Mouse (Mus musculus) cerebellum, adult 2 months (tissue): ENCODE data around the gene Gprc5b. TPM values are rescaled to one million over a fixed set of nuclear protein-coding genes. Genes with fewer than 3 reads are reported as not detected.

ENCODE experiments used
- DNase-seq, 2 experiments: peaks; one replicate each; pipeline ENCODE4 v3.0.0; 2021
- H3K27ac ChIP-seq: fragments of 200-500 bp; 2 replicates; pipeline ENCODE4 v1.5.1; 2012; ENCODE audit warnings: low read length, control low read depth, inconsistent platforms; ENCODE audit not compliant: insufficient read depth
- H3K27me3 ChIP-seq: fragments of 200-500 bp; 2 replicates; pipeline ENCODE4 v1.6.1; 2012; ENCODE audit warnings: inconsistent platforms, mild to moderate bottlenecking, low read length, moderate library complexity; ENCODE audit not compliant: control insufficient read depth, insufficient read depth
- H3K4me1 ChIP-seq: fragments of 200-500 bp; 2 replicates; pipeline ENCODE4 v1.6.1; 2011; ENCODE audit warnings: low read length; ENCODE audit not compliant: control insufficient read depth, insufficient read depth
- H3K4me3 ChIP-seq: fragments of 200-500 bp; replicated peaks from 2 replicates; pipeline ENCODE3; 2011; ENCODE audit warnings: mild to moderate bottlenecking, low read depth, low read length, control low read depth; ENCODE audit not compliant: insufficient read depth
- CTCF ChIP-seq: fragments of 200-500 bp; IDR thresholded peaks from 2 replicates; pipeline ENCODE4 v1.5.1; 2011; ENCODE audit warnings: low read depth, mild to moderate bottlenecking, control low read depth, low read length, moderate library complexity, borderline replicate concordance; ENCODE audit not compliant: insufficient read depth
- POLR2A ChIP-seq: fragments of 200-500 bp; IDR thresholded peaks from 2 replicates; pipeline ENCODE4 v1.6.1; 2011; ENCODE audit warnings: low read length, control low read depth, borderline replicate concordance; ENCODE audit not compliant: insufficient read depth
- WGBS: fragments of 180-500 bp; shearing (Covaris S2); methylation state at CpG from one replicate; pipeline ENCODE4 v1.1.7; 2018; 5-methylcytosine and 5-hydroxymethylcytosine counted together
- polyA plus RNA-seq: library from polyadenylated mRNA; depleted of rRNA; stranded (reverse); fragments of >200 nt; gene quantifications from 2 replicates; pipeline ENCODE4 v1.2.3, GENCODE M21; 2012

Gene Gprc5b
- polyA plus RNA-seq, 1 experiment = 347 TPM

DNA sequence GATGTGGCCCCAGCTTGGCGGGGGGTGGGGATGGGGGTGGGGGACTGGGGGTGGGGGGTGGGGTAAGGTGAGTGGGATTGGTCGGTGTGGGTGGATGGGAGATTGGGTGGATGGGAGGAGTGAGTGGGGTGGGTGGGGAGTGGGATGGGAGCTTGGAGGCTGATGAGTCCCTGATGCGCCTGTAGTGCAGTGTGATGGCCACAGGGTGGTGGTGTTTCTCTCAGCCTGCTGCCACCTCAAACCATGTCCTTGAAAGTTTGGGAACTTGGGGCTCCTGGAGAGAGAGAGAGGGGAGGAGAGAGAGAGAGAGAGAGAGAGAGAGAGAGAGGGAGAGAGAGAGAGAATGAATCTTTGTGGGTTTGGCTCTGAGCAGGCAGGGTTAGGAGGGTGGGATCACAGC lies 20.7 kb upstream of the Gprc5b start:
- no peaks in the 10 kb centered on the region for H3K27me3 ChIP-seq
- no peak overlapping the region for H3K27ac ChIP-seq
- TF ChIP-seq CTCF (peak; percentile 77), POLR2A (no peak)
- no peak for DNase-seq
- no peaks in the 10 kb centered on the region for H3K4me1 ChIP-seq
- no peak overlapping the region for H3K4me3 ChIP-seq
- WGBS = 11% methylated on average over 3 of the region's 3 CpGs

DNA sequence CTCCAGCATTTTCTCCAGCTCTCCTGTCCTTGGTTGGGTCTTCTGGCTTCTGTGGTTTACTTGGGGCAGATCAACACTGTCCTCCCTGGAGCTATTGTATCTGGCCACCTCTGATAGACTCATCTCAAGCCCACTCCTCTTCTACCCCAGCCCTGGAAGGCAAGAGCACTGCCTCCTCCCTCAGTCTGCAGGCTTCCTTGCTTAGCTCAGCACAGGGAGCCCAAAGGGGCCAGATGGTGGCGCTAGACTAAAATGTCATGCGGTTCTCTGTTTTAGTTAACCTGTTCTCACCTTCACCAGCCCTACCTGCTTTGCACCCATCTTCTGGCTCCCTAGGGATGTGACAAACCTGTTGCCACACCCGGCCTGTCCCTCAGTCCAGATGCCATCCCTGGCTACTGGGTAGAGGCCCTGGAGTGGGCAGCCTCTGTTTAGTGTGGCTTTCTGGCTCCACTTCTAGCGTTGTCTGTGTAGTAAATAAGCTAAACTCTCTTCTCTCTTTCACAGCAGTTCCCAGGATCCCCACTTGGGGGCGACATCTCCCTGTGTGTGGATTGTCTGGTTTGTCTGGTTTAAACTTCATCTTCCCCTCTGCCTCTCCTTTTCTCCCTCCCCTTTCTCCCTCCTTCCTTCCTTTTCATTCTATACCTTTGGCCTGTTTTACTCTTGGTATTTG lies 16.0 kb upstream of the Gprc5b start:
- Histone ChIP-seq H3K4me1 (no peaks in the 10 kb centered on the region), H3K27me3 (no peaks in the 10 kb centered on the region; the same call in 1 of the 2 replicates), H3K4me3 (no peak overlapping the region), H3K27ac (no peak overlapping the region)
- DNase-seq = peak; percentile 52 to 77
- 12% methylated on average over 5 of the region's 5 CpGs for WGBS
- no peak for TF ChIP-seq POLR2A
- TF ChIP-seq CTCF = peak; percentile 78

DNA sequence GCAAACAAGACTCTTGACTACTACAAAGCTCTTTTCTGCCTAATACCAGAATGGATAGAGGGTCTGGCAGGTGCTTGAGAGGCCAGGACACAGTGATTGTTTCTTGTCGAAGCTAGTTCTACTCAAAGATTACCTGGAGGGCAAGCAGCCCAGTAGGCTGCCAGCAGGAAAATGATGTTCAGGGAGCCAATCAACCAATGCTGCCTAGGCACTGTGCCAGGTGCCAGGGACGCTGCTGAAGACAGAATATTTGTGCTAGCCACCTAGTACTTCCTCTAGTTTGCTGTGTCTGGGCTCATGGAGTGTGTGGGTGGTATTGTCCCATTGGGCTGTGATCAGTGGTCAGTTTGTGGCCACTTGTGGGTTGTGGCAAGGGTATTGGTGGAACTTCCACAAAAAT lies 7.5 kb upstream of the Gprc5b start:
- no peak for TF ChIP-seq POLR2A
- no peak for TF ChIP-seq CTCF
- no peak overlapping the region for H3K4me3 ChIP-seq
- H3K27ac ChIP-seq = no peak overlapping the region
- no peaks in the 10 kb centered on the region for H3K4me1 ChIP-seq
- no peaks in the 10 kb centered on the region for H3K27me3 ChIP-seq
- no peak for DNase-seq
- 10% methylated on average over 2 of the region's 2 CpGs for WGBS

DNA sequence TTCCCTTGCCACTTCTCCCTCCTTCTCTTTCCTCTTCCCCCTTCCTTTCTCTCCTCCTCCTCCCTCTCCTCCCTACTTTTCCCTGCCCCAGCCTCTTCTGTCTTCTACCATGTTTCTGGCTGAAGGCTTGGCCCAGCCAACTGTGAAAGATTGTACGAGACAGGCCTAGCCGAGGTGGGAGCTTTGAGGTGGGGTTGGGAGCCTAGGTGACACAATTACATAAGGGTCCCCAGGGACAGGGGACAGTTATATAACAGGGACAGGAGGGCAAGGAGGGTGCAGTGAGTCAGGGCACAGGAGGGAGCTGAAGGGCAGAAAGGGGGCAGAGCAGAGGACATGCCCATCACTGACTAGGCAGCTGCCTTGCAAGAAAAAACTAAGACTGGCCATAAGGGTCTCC lies 7.0 kb upstream of the Gprc5b start:
- H3K27me3 ChIP-seq = no peaks in the 10 kb centered on the region
- H3K27ac ChIP-seq = no peak overlapping the region
- no peak overlapping the region for H3K4me3 ChIP-seq
- H3K4me1 ChIP-seq = no peaks in the 10 kb centered on the region
- no peak for TF ChIP-seq POLR2A
- TF ChIP-seq CTCF = no peak
- 49% methylated on average over 2 of the region's 2 CpGs for WGBS
- no peak for DNase-seq

DNA sequence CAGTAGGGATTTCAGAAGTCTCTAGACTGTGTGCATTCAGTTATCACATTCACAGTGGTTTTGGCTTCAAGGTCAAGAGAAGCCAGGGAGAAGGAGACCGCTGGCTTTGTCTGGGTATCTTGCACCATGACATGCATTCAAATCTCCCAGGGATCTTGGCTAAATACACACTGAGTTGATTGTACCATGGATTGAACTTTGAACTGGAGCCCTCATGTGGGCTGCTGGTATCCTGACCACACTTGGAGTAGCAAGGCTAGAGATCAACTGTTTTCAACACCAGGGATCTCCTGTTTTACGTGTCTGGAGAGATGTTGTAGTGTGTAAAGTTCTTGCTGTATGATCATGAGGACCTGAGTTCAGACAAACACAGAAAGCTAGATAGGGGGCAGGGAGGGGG lies 4.8 kb upstream of the Gprc5b start:
- Histone ChIP-seq H3K4me1 (peaks cover 5% of the 10 kb centered on the region), H3K27me3 (no peaks in the 10 kb centered on the region), H3K4me3 (no peak overlapping the region), H3K27ac (no peak overlapping the region)
- DNase-seq = no peak
- WGBS = 89% methylated on average over 2 of the region's 2 CpGs
- TF ChIP-seq POLR2A (no peak), CTCF (no peak)

DNA sequence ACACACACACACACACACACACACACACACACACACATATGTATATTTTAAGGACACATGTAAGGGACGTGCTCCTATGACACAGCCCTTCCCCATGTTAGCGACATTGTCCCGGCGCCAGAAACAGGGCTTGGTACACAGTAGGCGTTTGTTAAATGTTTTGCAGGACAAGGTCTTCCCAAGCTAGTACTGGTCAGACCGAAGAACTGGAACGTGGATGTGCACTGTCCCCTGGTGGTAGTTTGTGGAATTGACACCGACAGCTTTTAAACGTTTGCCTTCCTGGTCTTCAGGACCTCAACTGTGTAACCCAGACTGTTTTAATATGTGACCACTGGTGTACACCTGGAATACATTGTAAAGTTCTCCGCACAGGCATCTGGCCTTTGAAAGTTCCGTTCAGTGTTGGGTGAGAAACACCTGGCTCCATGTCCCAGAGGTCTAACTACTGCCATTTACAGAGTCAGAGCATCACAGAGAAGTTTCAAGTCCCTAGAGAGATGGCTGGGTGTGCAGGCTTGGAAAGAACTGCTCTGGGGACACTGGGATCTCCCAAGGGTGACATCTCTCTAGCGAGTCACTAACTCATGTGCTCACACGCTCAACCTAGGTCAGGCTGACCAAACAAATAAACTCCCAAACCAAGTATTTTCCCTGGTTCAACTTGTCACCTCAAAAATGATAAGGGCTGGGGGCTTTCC lies 1.3 kb upstream of the Gprc5b start:
- TF ChIP-seq CTCF (peak; percentile 100), POLR2A (no peak)
- peak overlapping the region; percentile 66 for H3K4me3 ChIP-seq
- peak; percentile 89 to 94 for DNase-seq
- 9% methylated on average over 13 of the region's 13 CpGs for WGBS
- H3K4me1 ChIP-seq = peaks cover 9% of the 10 kb centered on the region
- H3K27me3 ChIP-seq = no peaks in the 10 kb centered on the region
- peak overlapping the region; percentile 96 for H3K27ac ChIP-seq

DNA sequence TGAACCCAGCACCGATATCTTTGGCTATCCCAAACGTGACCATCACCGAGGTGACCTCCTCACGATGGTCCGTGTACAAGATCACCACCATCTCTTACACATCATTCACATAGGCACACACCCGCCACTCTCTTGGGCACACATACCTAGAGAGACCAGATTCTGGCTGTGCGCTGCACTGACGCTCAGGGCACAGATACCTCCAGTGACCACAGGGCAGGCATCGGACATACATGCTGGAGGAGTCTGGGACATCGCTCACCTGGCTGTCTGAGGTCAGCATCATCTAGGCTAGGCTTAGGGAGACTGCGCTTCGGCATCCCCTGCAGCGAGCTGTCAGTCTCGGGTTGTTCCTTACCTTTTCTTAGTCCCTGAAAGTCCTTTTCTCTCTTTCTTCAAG lies 660 bp upstream of the Gprc5b start:
- H3K27ac ChIP-seq = peak overlapping the region; percentile 96
- 6% methylated on average over 14 of the region's 14 CpGs for WGBS
- TF ChIP-seq POLR2A (no peak), CTCF (no peak)
- H3K27me3 ChIP-seq = no peaks in the 10 kb centered on the region
- peak; percentile 55 to 68 for DNase-seq
- H3K4me3 ChIP-seq = peak overlapping the region; percentile 66
- peaks cover 13% of the 10 kb centered on the region for H3K4me1 ChIP-seq
